Mouse (Mus musculus) kidney, adult 2 months (tissue): ENCODE data around the gene Slc4a1ap. TPM values are rescaled to one million over a fixed set of nuclear protein-coding genes. Genes with fewer than 3 reads are reported as not detected.
"Not testable (repeated sequence)": the region's sequence is repeated elsewhere in the genome, so short reads cannot be mapped to it uniquely, and the experiment has no call there.

Source experiments
- DNase-seq: peaks from one replicate; pipeline ENCODE4 v3.0.0; 2021
- H3K27ac ChIP-seq: fragments of 200-500 bp; 2 replicates; pipeline ENCODE4 v1.5.1; 2012; ENCODE audit warnings: low read depth, low read length, control low read depth, inconsistent platforms; ENCODE audit not compliant: insufficient read depth
- H3K27me3 ChIP-seq: fragments of 200-500 bp; replicated peaks from 2 replicates; pipeline ENCODE4 v1.6.1; 2012; ENCODE audit warnings: mild to moderate bottlenecking, moderate library complexity, low read length, inconsistent platforms; ENCODE audit not compliant: control insufficient read depth, insufficient read depth
- H3K36me3 ChIP-seq: fragments of 200-500 bp; 2 replicates; pipeline ENCODE4 v1.6.1; 2012; ENCODE audit warnings: mild to moderate bottlenecking, moderate library complexity, low read length, inconsistent platforms; ENCODE audit not compliant: control insufficient read depth, insufficient read depth
- H3K4me1 ChIP-seq: fragments of 200-500 bp; 2 replicates; pipeline ENCODE4 v1.6.1; 2011; ENCODE audit warnings: low read length; ENCODE audit not compliant: control insufficient read depth, insufficient read depth
- H3K4me3 ChIP-seq: fragments of 200-500 bp; 2 replicates; pipeline ENCODE4 v1.5.1; 2011; ENCODE audit warnings: mild to moderate bottlenecking, low read depth, low read length, control low read depth; ENCODE audit not compliant: insufficient read depth
- CTCF ChIP-seq: fragments of 200-500 bp; conservative IDR thresholded peaks from 2 replicates; pipeline ENCODE4 v1.5.1; 2011; ENCODE audit warnings: low read depth, mild to moderate bottlenecking, control low read depth, low read length, moderate library complexity, mixed read lengths; ENCODE audit not compliant: insufficient read depth, insufficient read length
- POLR2A ChIP-seq: fragments of 200-500 bp; IDR thresholded peaks from one replicate; pipeline ENCODE4 v1.6.1; 2011; ENCODE audit warnings: low read depth, low read length, control low read depth
- WGBS: fragments of 180-500 bp; shearing (Covaris S2); methylation state at CpG from one replicate; pipeline ENCODE4 v1.1.7; 2018; 5-methylcytosine and 5-hydroxymethylcytosine counted together
- polyA plus RNA-seq: library from polyadenylated mRNA; depleted of rRNA; stranded (reverse); fragments of >200 nt; gene quantifications from 2 replicates; pipeline ENCODE4 v1.2.3, GENCODE M21; 2012

Gene Slc4a1ap
- polyA plus RNA-seq, 1 experiment, result 11.2 TPM

DNA sequence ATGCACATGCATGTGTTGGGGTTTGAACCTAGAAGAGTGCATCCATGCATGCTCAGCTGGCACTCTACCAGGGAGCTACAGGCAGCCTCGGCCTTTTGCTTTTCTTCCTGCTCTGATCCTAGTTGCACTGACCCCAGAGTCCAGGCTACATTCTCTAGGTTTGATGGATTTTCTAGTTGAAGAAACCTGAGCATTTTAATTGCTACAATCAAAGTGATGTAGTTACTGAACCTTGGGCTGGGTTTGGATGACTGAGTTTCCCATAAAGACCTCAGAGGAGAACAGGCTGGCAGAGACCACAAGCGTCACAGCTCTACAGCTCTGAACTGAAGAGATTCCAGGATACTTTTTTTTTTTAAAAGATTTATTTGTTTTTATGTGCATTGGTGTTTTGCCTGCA lies 56.5 kb downstream of the Slc4a1ap start:
- H3K4me3 ChIP-seq, result no peak overlapping the region
- peak; percentile 91 for DNase-seq
- H3K27ac ChIP-seq, result peak overlapping the region; percentile 34; the same call in 1 of the 2 replicates
- H3K4me1 ChIP-seq, result peaks cover 3% of the 10 kb centered on the region; the same call in 1 of the 2 replicates
- 30% methylated on average over 2 of the region's 2 CpGs for WGBS
- no peak for TF ChIP-seq POLR2A
- TF ChIP-seq CTCF, result no peak
- H3K27me3 ChIP-seq, result no peaks in the 10 kb centered on the region
- H3K36me3 ChIP-seq, result no peaks in the 10 kb centered on the region

DNA sequence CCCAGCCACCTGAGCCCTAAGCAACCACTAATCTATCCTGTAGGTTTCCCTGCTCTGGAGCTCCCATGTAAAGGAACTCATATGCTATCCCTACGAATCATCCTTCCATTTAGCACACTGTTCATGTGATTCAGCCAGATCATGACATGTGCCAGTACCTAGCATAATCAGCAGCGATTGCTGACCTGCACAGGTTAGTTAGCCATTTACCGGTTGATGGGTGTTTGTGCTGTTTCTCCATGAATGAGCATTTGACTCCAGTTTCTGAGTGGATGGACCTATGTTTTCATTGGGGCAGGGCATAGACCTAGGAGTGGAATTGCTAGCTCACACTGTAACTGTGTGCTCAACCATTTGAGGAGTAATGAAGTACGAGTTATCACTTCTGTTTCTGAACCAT lies 58.7 kb downstream of the Slc4a1ap start:
- Histone ChIP-seq H3K36me3 (no peaks in the 10 kb centered on the region), H3K27me3 (no peaks in the 10 kb centered on the region), H3K27ac (no peak overlapping the region), H3K4me1 (peaks cover 3% of the 10 kb centered on the region; the same call in 1 of the 2 replicates), H3K4me3 (no peak overlapping the region)
- TF ChIP-seq CTCF, result no peak
- TF ChIP-seq POLR2A, result no peak
- DNase-seq, result peak; percentile 55
- WGBS, result 39% methylated on average over 4 of the region's 4 CpGs

DNA sequence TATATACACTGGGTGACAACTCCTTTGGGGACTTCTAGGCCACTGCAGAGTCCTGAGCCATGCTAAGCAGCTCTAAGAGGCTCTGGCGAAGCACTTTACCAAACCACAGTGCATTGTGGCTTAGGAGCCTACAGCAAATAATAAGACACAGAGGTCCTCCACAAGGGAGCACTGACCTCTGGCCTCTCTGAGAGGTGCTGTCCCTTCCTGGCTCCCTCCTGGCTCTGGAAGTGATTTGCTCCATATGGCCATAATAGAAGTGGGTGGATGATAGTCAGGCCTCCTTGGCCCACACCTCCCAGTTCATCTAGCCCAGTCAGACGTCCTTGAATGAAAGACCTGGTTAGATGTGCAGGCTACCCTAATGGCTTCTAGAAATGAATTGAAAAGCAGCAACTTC lies 61.2 kb downstream of the Slc4a1ap start:
- no peak for DNase-seq
- Histone ChIP-seq H3K36me3 (no peaks in the 10 kb centered on the region), H3K27ac (no peak overlapping the region), H3K4me3 (no peak overlapping the region), H3K4me1 (peaks cover 3% of the 10 kb centered on the region; the same call in 1 of the 2 replicates), H3K27me3 (no peaks in the 10 kb centered on the region)
- TF ChIP-seq CTCF (no peak), POLR2A (no peak)
- WGBS, result 89% methylated on average over 2 of the region's 2 CpGs

DNA sequence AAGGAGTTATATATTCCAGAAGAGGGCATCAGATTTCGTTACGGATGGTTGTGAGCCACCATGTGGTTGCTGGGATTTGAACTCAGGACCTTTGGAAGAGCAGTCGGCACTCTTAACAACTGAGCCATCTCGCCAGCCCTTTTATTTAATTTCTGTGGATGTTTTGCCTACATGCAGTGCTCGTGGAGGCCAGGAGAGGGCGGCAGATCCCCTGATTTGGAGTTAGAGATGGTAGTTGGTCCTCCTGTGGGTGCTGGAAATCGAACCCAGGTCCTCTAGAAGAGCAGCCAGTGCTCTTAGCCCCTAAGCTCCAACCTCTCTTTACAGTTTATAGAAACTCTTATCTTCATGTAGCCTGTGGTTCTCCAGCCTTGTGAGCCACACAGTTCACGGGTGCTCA lies 61.9 kb downstream of the Slc4a1ap start:
- not testable (repeated sequence) for H3K4me3 ChIP-seq, H3K27me3 ChIP-seq, H3K4me1 ChIP-seq, H3K36me3 ChIP-seq, DNase-seq, H3K27ac ChIP-seq
- WGBS, result 93% methylated on average over 8 of the region's 8 CpGs

DNA sequence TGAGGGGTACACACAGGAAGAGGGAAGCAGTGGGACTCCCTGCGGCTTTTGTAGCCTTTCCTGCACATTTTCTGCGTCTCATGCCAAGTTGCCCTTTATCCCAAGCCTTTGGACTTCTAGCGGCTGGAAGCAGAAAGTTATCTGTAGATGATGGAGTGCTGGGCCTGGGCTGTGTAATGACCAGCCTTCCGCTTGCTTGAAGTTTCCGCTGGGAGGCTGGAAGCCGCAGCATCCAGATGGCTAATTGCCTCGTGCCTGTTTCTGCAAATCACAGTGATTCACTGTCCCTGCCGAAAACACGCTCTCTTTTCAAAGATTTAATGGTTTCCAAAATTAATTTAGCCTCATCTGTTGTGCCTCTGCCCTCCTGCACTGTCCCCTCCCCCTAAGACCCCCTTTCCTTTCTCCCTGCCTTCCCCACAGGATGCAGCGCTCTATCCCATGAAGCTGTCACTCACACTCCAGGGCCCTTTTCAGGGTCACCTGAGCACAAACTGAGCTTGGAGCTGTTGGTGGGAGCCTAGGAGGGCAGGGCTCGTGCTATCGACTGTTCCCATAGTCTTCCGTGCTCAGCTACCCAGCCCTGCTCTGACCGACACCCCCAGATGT lies 63.0 kb downstream of the Slc4a1ap start:
- Histone ChIP-seq H3K27ac (no peak overlapping the region), H3K4me1 (peaks cover 3% of the 10 kb centered on the region; the same call in 1 of the 2 replicates), H3K36me3 (no peaks in the 10 kb centered on the region), H3K4me3 (no peak overlapping the region), H3K27me3 (no peaks in the 10 kb centered on the region)
- WGBS, result 71% methylated on average over 14 of the region's 14 CpGs
- TF ChIP-seq CTCF (no peak), POLR2A (no peak)
- no peak for DNase-seq

DNA sequence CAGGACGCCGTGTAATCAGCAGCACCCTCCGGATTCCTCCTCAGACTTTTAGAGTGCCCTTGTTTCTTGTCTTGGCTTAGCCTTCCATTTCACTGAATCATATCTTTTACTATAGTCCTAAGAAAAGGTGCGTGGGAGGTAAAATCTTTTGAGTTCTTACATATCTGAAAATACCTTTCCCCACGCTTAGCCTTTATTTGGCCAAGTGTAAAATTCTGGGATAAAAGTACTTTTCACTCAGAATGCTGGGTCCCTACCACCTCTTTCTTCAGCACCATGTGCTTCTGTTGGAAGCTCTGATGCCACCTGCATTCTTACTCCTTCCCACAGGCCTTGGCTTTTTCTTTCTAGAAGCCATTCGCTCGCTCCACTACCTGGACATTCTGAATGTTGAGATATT lies 64.3 kb downstream of the Slc4a1ap start:
- TF ChIP-seq CTCF (no peak), POLR2A (no peak)
- no peaks in the 10 kb centered on the region for H3K27me3 ChIP-seq
- WGBS, result 94% methylated on average over 7 of the region's 7 CpGs

DNA sequence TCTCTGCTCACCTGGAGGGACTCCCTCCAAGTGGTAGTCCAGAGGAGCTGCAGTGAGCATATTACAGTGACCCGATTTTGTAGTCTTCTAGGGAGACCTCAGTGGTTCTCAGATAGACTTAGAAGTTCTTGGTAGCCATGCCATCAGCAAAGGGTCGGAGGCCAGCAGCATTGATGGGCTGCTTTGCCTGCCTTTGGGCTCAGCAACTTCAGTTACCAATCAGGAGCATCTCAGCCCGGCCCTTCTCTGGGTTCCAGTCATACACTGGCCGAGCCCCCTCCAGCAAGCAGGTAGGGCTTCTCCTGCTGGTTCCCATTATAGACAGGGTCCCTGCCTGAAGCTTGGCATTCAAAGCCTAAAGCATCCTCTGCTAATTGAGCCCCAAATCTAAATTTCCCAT lies 69.1 kb downstream of the Slc4a1ap start:
- no peak for TF ChIP-seq POLR2A
- no peak for TF ChIP-seq CTCF
- H3K27me3 ChIP-seq, result no peaks in the 10 kb centered on the region
- DNase-seq, result no peak
- H3K27ac ChIP-seq, result no peak overlapping the region
- WGBS, result 83% methylated on average over 4 of the region's 4 CpGs
- H3K36me3 ChIP-seq, result no peaks in the 10 kb centered on the region
- H3K4me1 ChIP-seq, result 0 out of 2 replicates have a peak, but pooled peaks cover 3% of the 10 kb centered on the region
- no peak overlapping the region for H3K4me3 ChIP-seq

More for the DNA sequence above, 64.3 kb downstream of the Slc4a1ap start:
- Histone ChIP-seq H3K27ac (no peak overlapping the region), H3K36me3 (no peaks in the 10 kb centered on the region), H3K4me1 (no peaks in the 10 kb centered on the region), H3K4me3 (no peak overlapping the region)
- DNase-seq, result no peak
